Mouse (Mus musculus) v-Abl transformed pro-B cells (cell line): ENCODE data around the gene Cenpn.

Source experiments
- in situ Hi-C, 2 experiments: fragments of 400-800 bp; cut with MboI; formaldehyde crosslinking; loops; one replicate each; pipeline ENCODE4 v1.15.1; 2025; ENCODE audit not compliant: unreplicated experiment in 2 of 2

Gene Cenpn

GRCm38 (mm10) chr8:116978631-116979256 is 57.2 kb downstream of the Cenpn start, which contains the start of gene 1700030J22Rik:
Gene 1700030J22Rik (minus strand): TSS chr8:116978959.
- in situ Hi-C loops, result loop anchor here (5.0 to 25.0 kb wide), 2 partner anchors 36 to 116 kb away; partner anchors contain the start of gene Atmin (in 2 of the 2)

GRCm38 (mm10) chr8:116980117-116980516 is 58.6 kb downstream of the Cenpn start:
- in situ Hi-C loops, result loop anchor here (5.0 to 25.0 kb wide), 2 partner anchors 108 to 118 kb away; no protein-coding TSS in a partner anchor

DNA sequence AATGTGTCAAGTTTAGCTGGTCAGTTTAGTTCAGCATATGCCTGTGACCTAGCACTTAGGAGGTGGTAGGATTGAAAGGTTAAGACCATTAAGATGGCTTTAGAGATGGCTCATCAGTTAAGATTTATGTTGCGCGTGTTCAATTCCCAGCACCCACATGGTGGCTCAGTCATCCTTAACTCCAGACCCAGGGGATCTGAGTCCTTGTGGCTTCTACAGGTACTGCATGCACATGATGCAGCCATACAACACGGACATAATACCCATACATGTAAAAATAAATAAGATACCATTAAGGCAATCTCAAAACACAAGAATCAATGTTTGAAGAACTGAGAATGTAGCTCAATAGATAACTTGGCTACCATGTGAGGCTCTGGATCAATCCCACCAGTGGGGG is 68.3 kb downstream of the Cenpn start:
- in situ Hi-C loops, result loop anchor here (5.0 to 25.0 kb wide), 2 partner anchors 57 to 128 kb away; no protein-coding TSS in a partner anchor
